Mouse (Mus musculus) adrenal gland, adult 18-20 months (tissue): Measurements from ENCODE around the gene Rps4x. TPM values are rescaled to one million over a fixed set of nuclear protein-coding genes. Genes with fewer than 3 reads are reported as not detected.

Experiments used
- total RNA-seq, 2 experiments: library from RNA; stranded (reverse); gene quantifications; 1 replicate in 1 of 2; 2 replicates in 1 of 2; pipeline ENCODE4 v1.2.3; 2021

Gene Rps4x
- total RNA-seq, 2 experiments from 2014 or later = 821 to 1,009 TPM

Other genes with a start within 250 kb of the Rps4x start
- 1 to 10 TPM; 9.5 to 9.7 TPM for gene Rtl5, start 118.1 kb downstream of the Rps4x start, total RNA-seq
- 10 to 100 TPM; 47.7 to 66.1 TPM for gene Pin4, start 69.9 kb downstream of the Rps4x start, total RNA-seq
- gene Ercc6l, start 32.3 kb downstream of the Rps4x start, total RNA-seq = under 1 TPM; 0.42 to 0.43 TPM
- gene Cited1, start 62.8 kb upstream of the Rps4x start, total RNA-seq = 100 to 1,000 TPM in 1 of 2 experiments, 1 to 10 TPM in 1; 2.8 to 104 TPM